Mouse (Mus musculus) ES-Bruce4 (cell line): Measurements from ENCODE around the gene Plekhg4.

Experiments used
- CTCF ChIP-seq: IDR thresholded peaks from one replicate; pipeline ENCODE4 v1.8.1; 2011; ENCODE audit warnings: low read depth, low read length
- POLR2A ChIP-seq: IDR thresholded peaks from one replicate; pipeline ENCODE4 v1.8.1; 2011; ENCODE audit warnings: low read length; ENCODE audit not compliant: insufficient read depth

DNA sequence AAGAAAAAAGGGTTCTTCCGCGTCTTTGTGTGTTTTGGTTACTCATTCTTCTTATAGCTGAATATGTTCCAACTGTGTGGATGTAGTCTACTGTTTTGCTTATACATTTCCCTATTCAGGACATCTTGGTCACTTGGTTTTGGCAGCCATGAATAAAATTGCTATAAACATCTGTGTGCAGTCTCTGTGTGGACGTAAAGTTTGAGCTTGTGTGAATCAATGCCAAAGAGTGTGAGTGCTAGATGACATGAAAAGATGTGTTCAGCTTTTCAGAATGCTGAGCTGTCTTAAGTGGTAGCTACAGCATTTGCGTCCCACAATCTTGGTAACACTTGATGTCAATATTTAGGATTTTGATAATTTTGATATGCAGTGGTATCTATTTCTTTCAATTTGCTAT lies 46.7 kb downstream of the Plekhg4 start:
- TF ChIP-seq POLR2A (no peak), CTCF (no peak)
